Mouse (Mus musculus) embryonic facial prominence, embryonic 12.5 days (tissue): ENCODE results near the gene Zfp683. TPM values are rescaled to one million over a fixed set of nuclear protein-coding genes. Genes with fewer than 3 reads are reported as not detected.

ENCODE experiments used
- ATAC-seq: fragments of 200-750 bp; cut with Nextera tagmentation; 2 replicates; pipeline ENCODE4 v1.8.0; 2017; ENCODE audit not compliant: insufficient number of reproducible peaks, insufficient read depth, low FRiP score, low TSS enrichment
- H3K27ac ChIP-seq: fragments of 300-500 bp; sonication (generic); 2 replicates; pipeline ENCODE4 v1.5.1; 2016; ENCODE audit warnings: mild to moderate bottlenecking
- H3K27me3 ChIP-seq: fragments of 300-500 bp; sonication (generic); 2 replicates; pipeline ENCODE4 v1.6.1; 2016; ENCODE audit warnings: mild to moderate bottlenecking, moderate library complexity
- H3K36me3 ChIP-seq: fragments of 300-500 bp; sonication (generic); 2 replicates; pipeline ENCODE4 v1.6.1; 2016; ENCODE audit warnings: mild to moderate bottlenecking
- H3K4me1 ChIP-seq: fragments of 300-500 bp; sonication (generic); 2 replicates; pipeline ENCODE4 v1.6.1; 2016
- H3K4me2 ChIP-seq: fragments of 300-500 bp; sonication (generic); replicated peaks from 2 replicates; pipeline ENCODE4 v1.6.1; 2016; ENCODE audit warnings: mild to moderate bottlenecking, moderate library complexity
- H3K4me3 ChIP-seq: fragments of 300-500 bp; sonication (generic); 2 replicates; pipeline ENCODE4 v1.5.1; 2016; ENCODE audit warnings: mild to moderate bottlenecking
- H3K9ac ChIP-seq: fragments of 300-500 bp; sonication (generic); 2 replicates; pipeline ENCODE4 v1.6.1; 2016; ENCODE audit warnings: mild to moderate bottlenecking, moderate library complexity
- H3K9me3 ChIP-seq: fragments of 300-500 bp; sonication (generic); 2 replicates; pipeline ENCODE4 v1.6.1; 2016; ENCODE audit warnings: mild to moderate bottlenecking, moderate library complexity
- WGBS: fragments of 180-500 bp; shearing (Covaris S2); methylation state at CpG from one replicate; pipeline ENCODE4 v1.1.7; 2016; 5-methylcytosine and 5-hydroxymethylcytosine counted together
- polyA plus RNA-seq: library from polyadenylated mRNA; unstranded; fragments of >200 nt; fragmentation: Nextera tagmentation; extraction: Ambion mirVana; gene quantifications from 2 replicates; pipeline ENCODE4 v1.2.1, GENCODE M21; 2016

Gene Zfp683
- not detected in 2 replicates for polyA plus RNA-seq

DNA sequence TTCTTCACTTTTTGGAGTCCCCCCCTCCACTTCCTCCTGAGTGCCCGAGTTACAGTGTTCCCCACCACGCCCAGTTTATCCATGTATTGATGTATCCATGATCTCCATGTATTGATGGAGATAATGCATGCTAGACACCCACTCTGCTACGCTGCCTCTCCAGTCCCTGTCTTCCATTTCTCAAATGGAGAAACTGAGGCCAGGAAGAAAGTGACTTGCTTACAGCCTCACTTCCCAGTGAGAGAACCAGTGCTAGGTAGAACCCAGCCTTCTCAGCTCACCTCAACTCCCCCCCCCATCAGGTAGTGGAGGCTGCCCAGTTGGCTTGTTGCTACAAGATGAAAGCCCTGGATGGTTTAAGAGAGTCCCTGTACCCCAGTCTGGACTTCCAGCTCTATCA lies at the start of gene Zfp683:
TSS of gene Zfp683 (plus strand) at position 301 of the 400 bp plus-strand sequence.
- H3K9me3 ChIP-seq, result no peaks in the 10 kb centered on the region
- H3K27ac ChIP-seq, result no peak within 1 kb of the TSS
- H3K36me3 ChIP-seq, result no peaks in the 10 kb centered on the region
- H3K4me1 ChIP-seq, result 0 out of 2 replicates have a peak, but pooled peaks cover 3% of the 10 kb centered on the region
- H3K4me2 ChIP-seq, result no peak within 1 kb of the TSS
- H3K27me3 ChIP-seq, result no peaks in the 10 kb centered on the region
- ATAC-seq, result no peak
- no peak within 1 kb of the TSS for H3K9ac ChIP-seq
- WGBS, result 93% methylated on average over 3 of the region's 3 CpGs
- no peak within 1 kb of the TSS for H3K4me3 ChIP-seq

DNA sequence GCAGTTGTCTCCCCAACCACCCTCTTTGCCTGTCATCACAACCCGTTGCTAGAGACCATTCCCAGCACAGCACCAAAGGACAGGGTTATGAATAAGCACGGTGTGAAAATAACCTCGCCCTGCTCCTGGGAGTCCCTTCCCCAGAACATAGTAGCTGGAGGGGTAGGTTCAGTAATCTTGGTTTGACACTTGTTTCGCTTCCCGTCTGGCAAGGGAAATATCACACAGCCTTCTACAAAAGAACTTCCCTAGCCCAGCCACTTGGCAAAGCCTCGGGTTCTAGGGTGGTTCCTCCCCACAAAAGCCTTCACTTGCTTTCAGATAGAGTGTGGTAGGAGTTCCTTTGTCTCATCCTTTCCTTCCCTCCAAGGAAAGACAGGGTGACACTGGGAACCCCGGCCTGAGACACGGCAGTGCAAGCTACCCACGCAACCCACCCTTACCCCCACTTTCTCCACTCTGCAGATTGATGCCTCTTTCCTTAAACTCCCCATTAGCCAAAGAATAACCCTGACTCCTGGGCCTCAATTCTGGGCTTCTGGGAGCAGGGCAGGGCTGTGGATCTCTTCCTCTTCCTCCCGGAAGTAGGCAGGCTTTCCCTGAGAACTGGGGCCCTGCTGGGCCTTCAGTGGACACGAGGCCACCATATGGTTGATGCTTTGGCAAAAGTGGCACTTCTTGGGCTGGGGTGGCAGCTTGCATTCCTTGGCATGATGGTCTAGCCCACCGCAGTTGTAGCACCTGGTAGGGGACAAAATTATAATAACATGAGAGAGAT lies 47.9 kb upstream of the Zfp683 start:
- no peak for ATAC-seq
- H3K9me3 ChIP-seq, result no peaks in the 10 kb centered on the region
- H3K9ac ChIP-seq, result no peak overlapping the region
- H3K4me1 ChIP-seq, result no peaks in the 10 kb centered on the region
- no peak overlapping the region for H3K4me3 ChIP-seq
- H3K27me3 ChIP-seq, result no peaks in the 10 kb centered on the region
- WGBS, result 80% methylated on average over 12 of the region's 12 CpGs
- H3K4me2 ChIP-seq, result no peak overlapping the region
- H3K36me3 ChIP-seq, result no peaks in the 10 kb centered on the region
- no peak overlapping the region for H3K27ac ChIP-seq

DNA sequence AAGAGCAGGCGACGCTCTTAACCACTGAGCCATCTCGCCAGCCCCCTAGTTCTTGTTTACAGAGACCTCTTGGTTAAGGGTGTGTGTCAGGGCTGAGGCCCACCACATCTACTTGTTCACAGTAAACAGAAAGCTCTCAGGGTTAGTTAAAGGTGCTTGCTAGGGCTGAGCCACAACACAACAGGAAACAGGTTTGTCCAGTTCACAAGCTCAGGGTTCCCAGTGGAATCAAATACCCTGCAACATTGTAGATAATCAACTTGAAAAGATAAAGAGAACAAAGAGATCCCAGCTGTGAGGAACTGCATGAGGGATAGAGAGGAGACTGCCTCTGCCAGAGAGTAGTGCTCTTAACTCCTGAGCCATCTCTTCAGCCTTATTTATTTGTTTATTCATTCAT lies 46.8 kb upstream of the Zfp683 start:
- H3K4me2 ChIP-seq, result no peak overlapping the region
- no peak overlapping the region for H3K27ac ChIP-seq
- H3K36me3 ChIP-seq, result no peaks in the 10 kb centered on the region
- no peak overlapping the region for H3K9ac ChIP-seq
- no peaks in the 10 kb centered on the region for H3K27me3 ChIP-seq
- WGBS, result 91% methylated on average over 3 of the region's 3 CpGs
- ATAC-seq, result no peak
- no peaks in the 10 kb centered on the region for H3K9me3 ChIP-seq
- peaks cover 9% of the 10 kb centered on the region for H3K4me1 ChIP-seq
- no peak overlapping the region for H3K4me3 ChIP-seq

DNA sequence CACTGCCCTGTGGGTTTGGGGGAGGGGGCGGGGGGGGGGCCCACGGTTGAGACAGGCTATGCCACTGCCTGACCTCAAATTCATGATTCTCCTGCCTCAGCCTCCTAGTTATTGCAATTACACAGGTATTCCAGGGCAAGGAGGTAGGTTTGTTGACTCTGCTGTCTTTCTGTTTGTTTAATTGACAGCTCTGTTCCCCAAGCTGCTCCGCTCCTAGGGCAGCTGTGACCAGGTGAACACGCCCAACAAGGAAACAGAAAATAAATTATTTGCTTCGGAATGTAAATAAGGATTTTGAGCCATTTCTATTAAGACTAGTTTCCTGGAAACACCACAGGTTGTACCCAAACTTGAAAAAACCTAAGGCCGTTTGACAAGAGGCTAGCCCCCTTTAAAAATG lies 43.9 kb upstream of the Zfp683 start:
- Histone ChIP-seq H3K27ac (no peak overlapping the region), H3K9me3 (no peaks in the 10 kb centered on the region), H3K9ac (no peak overlapping the region), H3K4me3 (no peak overlapping the region), H3K27me3 (no peaks in the 10 kb centered on the region), H3K4me2 (no peak overlapping the region), H3K4me1 (peaks cover 18% of the 10 kb centered on the region), H3K36me3 (no peaks in the 10 kb centered on the region)
- ATAC-seq, result no peak
- 73% methylated on average over 6 of the region's 6 CpGs for WGBS

DNA sequence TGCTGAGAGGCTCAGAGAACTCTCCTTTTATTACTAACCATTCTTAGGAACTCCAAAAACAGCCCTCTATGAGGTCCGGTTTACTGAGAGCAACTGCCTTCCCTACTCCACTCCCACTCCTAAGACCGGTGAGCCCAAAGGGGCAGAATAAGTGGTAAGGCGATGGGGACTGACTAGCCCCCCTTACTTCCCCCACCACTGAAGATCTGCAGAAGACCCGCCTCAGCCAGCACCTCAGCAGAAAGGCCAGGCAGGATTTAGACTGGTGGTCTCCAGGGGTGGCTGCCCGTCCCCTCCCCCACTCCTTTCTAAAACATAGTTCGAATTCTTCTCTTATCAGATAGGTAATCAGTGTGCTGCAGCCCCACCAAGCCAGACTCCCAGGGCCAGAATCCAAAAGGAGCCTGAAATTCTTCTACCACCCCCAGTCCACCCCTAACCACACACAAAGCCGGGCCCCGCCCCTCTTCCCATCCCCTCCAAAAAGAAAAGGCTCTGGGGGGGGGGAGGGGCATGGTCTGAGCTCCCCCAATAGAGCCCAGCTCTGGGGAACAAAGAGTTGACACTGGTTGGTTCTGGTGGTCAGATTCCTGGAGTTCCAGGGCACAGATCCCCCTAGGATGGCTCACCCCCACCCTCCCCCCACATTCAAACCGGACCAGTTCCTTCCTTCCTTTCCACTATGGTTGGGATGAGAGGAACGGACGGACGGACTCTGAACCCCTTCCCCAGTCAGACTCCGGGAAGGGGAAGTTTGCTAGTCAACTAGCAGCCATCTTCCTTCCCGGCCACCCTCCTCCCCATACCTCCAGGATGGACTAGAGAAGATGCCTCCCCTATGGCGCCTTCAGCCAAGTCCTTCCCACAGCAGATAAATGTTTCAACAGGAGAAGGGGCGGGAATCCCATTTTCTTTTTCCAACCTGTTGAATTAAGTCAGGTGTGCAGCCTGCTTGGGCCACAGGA lies 41.9 kb upstream of the Zfp683 start:
- Histone ChIP-seq H3K4me2 (peak overlapping the region; percentile 26), H3K4me3 (no peak overlapping the region), H3K4me1 (peaks cover 32% of the 10 kb centered on the region), H3K9ac (no peak overlapping the region), H3K27me3 (no peaks in the 10 kb centered on the region), H3K9me3 (no peaks in the 10 kb centered on the region), H3K36me3 (no peaks in the 10 kb centered on the region), H3K27ac (peak overlapping the region; percentile 41; the same call in 1 of the 2 replicates)
- ATAC-seq, result no peak
- WGBS, result 11% methylated on average over 16 of the region's 16 CpGs

DNA sequence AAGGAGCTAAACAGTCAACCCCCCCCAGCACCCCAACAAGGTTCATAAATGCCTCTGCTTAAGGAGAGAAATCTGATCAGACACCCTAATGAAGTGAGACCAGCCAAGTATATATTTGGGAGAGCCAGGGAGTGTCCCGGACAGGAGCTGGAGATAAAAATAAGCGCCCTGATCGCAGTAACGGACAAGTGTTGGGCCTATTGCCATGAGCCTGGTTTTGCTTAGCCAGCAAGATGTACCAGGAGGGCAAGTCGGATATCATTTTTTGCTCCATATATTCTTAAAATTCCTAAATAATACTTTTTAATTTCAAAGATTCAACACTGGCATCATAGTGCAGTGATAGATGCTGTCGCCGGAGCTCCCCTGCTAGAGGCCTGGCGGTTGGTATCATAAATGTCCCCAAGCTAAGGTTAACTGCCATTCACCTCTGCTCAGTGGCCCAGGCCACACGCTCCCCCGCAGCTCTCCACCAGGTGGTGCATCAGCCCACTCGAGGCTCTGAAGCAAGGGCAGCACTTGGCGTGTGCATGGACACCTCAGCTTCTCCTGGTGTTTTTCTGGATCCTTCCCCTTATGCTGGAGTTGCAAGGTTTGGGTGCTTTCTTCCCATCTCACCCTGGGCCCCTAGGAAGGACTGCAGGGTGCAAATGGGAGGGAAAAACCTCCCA lies 40.6 kb upstream of the Zfp683 start:
- 42% methylated on average over 12 of the region's 12 CpGs for WGBS
- H3K27me3 ChIP-seq, result peaks cover 8% of the 10 kb centered on the region
- ATAC-seq, result no peak
- H3K9me3 ChIP-seq, result no peaks in the 10 kb centered on the region
- H3K9ac ChIP-seq, result no peak overlapping the region
- no peak overlapping the region for H3K4me3 ChIP-seq
- H3K27ac ChIP-seq, result no peak overlapping the region
- no peaks in the 10 kb centered on the region for H3K36me3 ChIP-seq
- H3K4me1 ChIP-seq, result peaks cover 44% of the 10 kb centered on the region
- no peak overlapping the region for H3K4me2 ChIP-seq

DNA sequence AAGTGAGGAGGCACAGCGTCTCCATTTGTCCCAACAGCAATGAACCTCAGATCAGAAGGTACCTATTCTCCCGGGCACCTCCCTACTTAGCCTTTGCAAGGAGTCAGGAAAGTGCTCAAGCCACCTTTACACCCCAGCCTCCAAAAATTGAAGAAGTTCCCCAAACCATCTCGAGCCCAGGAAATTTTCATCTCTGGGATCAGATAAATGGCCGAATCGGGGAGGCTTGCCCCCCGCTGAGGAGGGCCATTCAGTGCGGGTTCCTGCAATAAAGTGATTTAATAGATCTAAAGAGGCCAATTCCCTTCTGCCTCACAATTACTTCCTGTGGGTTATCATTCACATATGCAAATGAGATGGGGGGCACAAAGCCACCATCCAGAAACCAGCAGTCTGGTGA lies 37.4 kb upstream of the Zfp683 start:
- H3K36me3 ChIP-seq, result no peaks in the 10 kb centered on the region
- H3K27me3 ChIP-seq, result peaks cover 25% of the 10 kb centered on the region
- no peak for ATAC-seq
- H3K9ac ChIP-seq, result no peak overlapping the region
- H3K4me1 ChIP-seq, result peaks cover 61% of the 10 kb centered on the region
- WGBS, result 5% methylated on average over 7 of the region's 7 CpGs
- H3K9me3 ChIP-seq, result no peaks in the 10 kb centered on the region
- no peak overlapping the region for H3K4me2 ChIP-seq
- no peak overlapping the region for H3K4me3 ChIP-seq
- H3K27ac ChIP-seq, result no peak overlapping the region

DNA sequence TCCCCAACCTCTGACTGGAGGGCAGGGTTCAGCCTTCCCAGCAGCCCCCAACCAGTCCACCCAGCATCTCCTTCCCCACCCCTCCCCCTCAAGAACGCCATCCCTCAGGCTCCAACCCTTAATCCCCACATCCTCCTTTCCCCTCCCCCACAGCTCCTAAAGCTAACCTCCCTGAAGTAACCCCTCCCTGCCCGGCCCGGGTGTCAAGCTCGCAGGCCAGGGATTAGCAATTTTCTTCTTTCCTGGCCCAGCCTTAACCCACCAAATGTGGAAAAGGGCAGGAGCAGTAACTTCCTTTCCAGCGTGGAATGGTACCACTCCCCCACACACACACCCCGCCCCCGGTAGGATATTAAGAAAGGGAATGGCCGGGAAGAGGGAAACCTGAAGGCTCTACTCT lies 36.9 kb upstream of the Zfp683 start:
- ATAC-seq, result no peak
- H3K4me2 ChIP-seq, result peak overlapping the region; percentile 56; the same call in 1 of the 2 replicates
- no peak overlapping the region for H3K9ac ChIP-seq
- peaks cover 25% of the 10 kb centered on the region for H3K27me3 ChIP-seq
- H3K9me3 ChIP-seq, result no peaks in the 10 kb centered on the region
- peaks cover 56% of the 10 kb centered on the region for H3K4me1 ChIP-seq
- no peaks in the 10 kb centered on the region for H3K36me3 ChIP-seq
- no peak overlapping the region for H3K27ac ChIP-seq
- H3K4me3 ChIP-seq, result no peak overlapping the region
- WGBS, result 2% methylated on average over 8 of the region's 8 CpGs

DNA sequence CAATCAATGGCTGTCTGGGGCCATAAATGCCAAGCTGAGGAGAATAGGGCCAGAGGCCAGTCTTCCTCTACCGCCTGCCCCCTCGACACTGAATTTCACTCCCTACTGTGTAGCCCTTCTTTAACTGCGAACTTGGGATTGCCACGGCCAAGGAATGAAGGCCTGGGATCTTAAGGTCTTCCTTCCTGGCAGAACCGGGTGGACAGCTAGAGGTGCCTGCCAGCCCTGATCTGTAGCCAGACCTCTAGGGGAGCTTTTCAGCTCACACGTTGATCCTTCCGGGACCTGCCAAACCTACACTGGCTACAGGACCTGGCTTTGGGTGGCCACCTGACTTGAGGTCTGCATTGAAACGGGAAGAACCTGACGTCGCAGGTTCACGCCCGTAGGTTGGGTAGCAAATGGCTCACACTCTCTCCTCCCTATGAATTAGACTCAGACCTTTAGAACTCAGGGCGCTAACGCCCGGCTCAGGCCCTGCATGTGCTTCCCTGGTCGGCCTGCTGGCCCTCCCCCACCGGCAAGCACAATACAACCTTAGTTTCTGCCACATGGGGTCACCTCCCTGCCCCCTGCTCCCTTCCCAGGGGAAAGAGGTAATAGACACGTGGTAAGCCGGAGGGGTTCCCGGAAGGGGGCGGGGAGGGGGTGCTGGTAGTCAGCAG lies 36.3 kb upstream of the Zfp683 start:
- Histone ChIP-seq H3K4me2 (peak overlapping the region; percentile 56), H3K9me3 (no peaks in the 10 kb centered on the region), H3K27me3 (peaks cover 25% of the 10 kb centered on the region), H3K36me3 (no peaks in the 10 kb centered on the region), H3K4me1 (peaks cover 50% of the 10 kb centered on the region), H3K9ac (no peak overlapping the region), H3K4me3 (peak overlapping the region; percentile 32), H3K27ac (no peak overlapping the region)
- ATAC-seq, result no peak
- 2% methylated on average over 21 of the region's 21 CpGs for WGBS

DNA sequence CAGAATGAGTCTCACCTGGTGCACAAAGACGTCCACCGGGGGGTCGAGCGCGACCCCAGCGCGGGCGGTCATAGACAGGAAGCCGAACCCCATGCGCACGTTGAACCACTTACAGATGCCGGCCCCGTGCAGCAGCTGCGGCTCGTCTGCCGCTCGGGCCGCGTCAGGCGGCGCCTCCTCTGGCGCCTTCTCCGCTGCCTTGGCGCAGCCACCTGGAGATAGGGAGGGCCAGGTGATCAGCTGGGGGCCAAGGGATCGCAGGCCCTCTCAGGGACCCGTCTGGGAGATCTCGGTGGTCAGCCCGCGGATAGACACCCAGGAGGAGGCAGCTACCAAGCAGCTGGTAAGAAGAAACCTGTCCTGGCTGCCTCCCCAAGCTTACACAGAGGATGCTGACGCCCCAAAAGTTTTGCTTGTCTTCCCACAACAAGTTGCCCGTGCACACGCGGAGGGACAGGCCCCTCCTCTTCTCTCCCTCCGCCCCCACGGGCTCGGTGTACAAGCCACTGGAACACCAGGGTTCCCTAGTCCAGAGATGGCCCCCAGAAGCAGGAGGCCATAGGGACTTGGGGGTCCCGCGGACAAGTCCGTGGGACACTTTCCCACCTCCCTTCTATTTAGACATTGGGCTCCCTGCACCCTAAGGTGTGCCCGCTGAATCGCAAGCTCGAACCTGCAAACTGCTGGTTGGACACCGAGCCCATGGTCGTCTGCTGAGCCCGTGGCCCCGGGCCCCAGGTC lies 35.4 kb upstream of the Zfp683 start:
- Histone ChIP-seq H3K4me2 (peak overlapping the region; percentile 56), H3K27ac (0 out of 2 replicates have a peak overlapping the region, but pooled peaks have one; percentile 48), H3K36me3 (no peaks in the 10 kb centered on the region), H3K4me3 (peak overlapping the region; percentile 32), H3K4me1 (peaks cover 45% of the 10 kb centered on the region), H3K9me3 (no peaks in the 10 kb centered on the region), H3K27me3 (peaks cover 25% of the 10 kb centered on the region), H3K9ac (peak overlapping the region; percentile 19; the same call in 1 of the 2 replicates)
- under 1% methylated on average over 46 of the region's 46 CpGs for WGBS
- no peak for ATAC-seq
